Mouse (Mus musculus) hindbrain, embryonic 10.5 days (tissue): ENCODE data around the gene Rcl1. TPM values are rescaled to one million over a fixed set of nuclear protein-coding genes. Genes with fewer than 3 reads are reported as not detected.

Experiments used
- DNase-seq: peaks from one replicate; pipeline ENCODE4 v3.0.0-alpha.2; 2017; ENCODE audit warnings: low spot score
- H3K27ac ChIP-seq: fragments of 300-500 bp; sonication (generic); 2 replicates; pipeline ENCODE4 v1.5.1; 2016; ENCODE audit warnings: mild to moderate bottlenecking, moderate library complexity
- H3K27me3 ChIP-seq: fragments of 300-500 bp; sonication (generic); 2 replicates; pipeline ENCODE4 v1.6.1; 2016; ENCODE audit warnings: mild to moderate bottlenecking; ENCODE audit not compliant: poor library complexity, insufficient read depth, severe bottlenecking
- H3K36me3 ChIP-seq: fragments of 300-500 bp; sonication (generic); 2 replicates; pipeline ENCODE4 v1.6.1; 2016; ENCODE audit warnings: mild to moderate bottlenecking, moderate library complexity
- H3K4me1 ChIP-seq: fragments of 300-500 bp; sonication (generic); replicated peaks from 2 replicates; pipeline ENCODE4 v1.6.1; 2016; ENCODE audit warnings: mild to moderate bottlenecking
- H3K4me3 ChIP-seq: fragments of 300-500 bp; sonication (generic); 2 replicates; pipeline ENCODE4 v1.5.1; 2016; ENCODE audit warnings: mild to moderate bottlenecking, moderate library complexity
- H3K9me3 ChIP-seq: fragments of 300-500 bp; sonication (generic); 2 replicates; pipeline ENCODE4 v1.6.1; 2016; ENCODE audit warnings: mild to moderate bottlenecking, moderate library complexity
- WGBS: fragments of 180-500 bp; shearing (Covaris S2); methylation state at CpG from one replicate; pipeline ENCODE4 v1.1.7; 2016; 5-methylcytosine and 5-hydroxymethylcytosine counted together
- polyA plus RNA-seq: library from polyadenylated mRNA; unstranded; fragments of >200 nt; fragmentation: Nextera tagmentation; extraction: Ambion mirVana; gene quantifications from 2 replicates; pipeline ENCODE4 v1.2.1, GENCODE M21; 2016

The Rcl1 gene
- polyA plus RNA-seq, 1 experiment from 2014 or later: 57.5 TPM

DNA sequence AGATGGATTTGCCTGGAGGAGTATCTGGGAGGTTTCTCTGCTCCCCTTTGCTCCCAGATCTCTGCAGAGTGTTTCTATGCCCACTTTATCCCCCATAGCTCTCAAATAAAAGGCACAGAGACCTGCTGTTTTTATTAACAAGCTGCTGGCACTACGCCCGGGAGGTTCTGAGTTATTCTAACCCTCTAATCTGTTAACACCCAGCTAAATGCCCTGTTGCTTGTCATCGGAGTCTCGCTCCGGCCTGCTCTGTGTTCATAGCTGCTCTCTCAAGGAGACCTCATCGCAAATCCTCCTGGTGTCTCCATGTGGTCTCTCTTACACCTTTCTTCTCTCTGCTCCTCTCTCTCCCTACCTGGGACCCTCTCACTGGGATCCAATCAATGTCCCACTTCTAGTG lies 26.4 kb upstream of the Rcl1 start:
- no peak for DNase-seq
- 83% methylated on average over 6 of the region's 6 CpGs for WGBS

DNA sequence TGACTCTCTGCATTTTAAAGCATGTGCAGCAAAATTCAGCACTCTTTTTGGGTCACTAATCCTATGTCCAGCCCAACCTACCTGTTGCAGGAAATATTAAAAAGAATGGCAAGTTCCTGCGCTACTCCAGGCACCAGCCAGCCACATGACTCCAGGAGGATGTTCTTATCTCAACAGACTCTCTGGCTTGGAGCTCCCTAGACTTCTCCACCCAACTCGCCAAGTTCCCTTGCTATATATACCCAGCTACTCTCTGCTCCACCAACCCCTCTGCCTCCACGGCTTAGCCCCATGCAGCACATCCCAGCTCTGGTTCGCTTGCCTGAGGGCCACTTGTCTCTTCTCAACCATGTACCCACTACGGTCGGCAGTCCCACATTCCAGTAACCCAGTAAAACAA lies 12.5 kb upstream of the Rcl1 start:
- no peak for DNase-seq
- no peak overlapping the region for H3K4me3 ChIP-seq
- no peaks in the 10 kb centered on the region for H3K27me3 ChIP-seq
- no peaks in the 10 kb centered on the region for H3K4me1 ChIP-seq
- no peak overlapping the region for H3K27ac ChIP-seq
- no peaks in the 10 kb centered on the region for H3K9me3 ChIP-seq
- H3K36me3 ChIP-seq: no peaks in the 10 kb centered on the region
- WGBS: 84% methylated on average over 6 of the region's 6 CpGs

More for the DNA sequence above, 26.4 kb upstream of the Rcl1 start:
- H3K36me3 ChIP-seq: no peaks in the 10 kb centered on the region
- no peak overlapping the region for H3K27ac ChIP-seq
- no peaks in the 10 kb centered on the region for H3K27me3 ChIP-seq
- no peaks in the 10 kb centered on the region for H3K9me3 ChIP-seq
- no peak overlapping the region for H3K4me3 ChIP-seq
- H3K4me1 ChIP-seq: no peaks in the 10 kb centered on the region

DNA sequence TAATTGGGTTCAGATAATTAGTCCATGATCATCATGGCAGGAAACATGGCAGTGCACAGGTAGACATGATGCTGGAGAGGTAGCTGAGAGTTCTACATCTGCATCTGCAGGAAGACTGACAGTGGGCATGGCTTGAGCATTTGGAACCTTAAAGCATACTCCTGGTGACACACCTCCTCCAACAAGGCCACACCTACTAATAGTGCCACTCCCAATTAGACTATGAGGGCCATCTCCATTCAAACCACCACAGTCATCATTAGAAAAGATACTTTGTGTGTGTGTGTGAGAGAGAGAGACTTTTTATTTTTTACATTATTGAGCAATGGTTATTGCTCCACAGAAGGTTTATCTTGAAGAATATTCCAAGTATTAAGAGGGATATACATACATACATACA lies 9.0 kb upstream of the Rcl1 start:
- no peak for DNase-seq
- H3K4me1 ChIP-seq: no peaks in the 10 kb centered on the region
- H3K4me3 ChIP-seq: no peak overlapping the region
- no peak overlapping the region for H3K27ac ChIP-seq
- H3K27me3 ChIP-seq: no peaks in the 10 kb centered on the region
- no peaks in the 10 kb centered on the region for H3K9me3 ChIP-seq
- H3K36me3 ChIP-seq: no peaks in the 10 kb centered on the region

DNA sequence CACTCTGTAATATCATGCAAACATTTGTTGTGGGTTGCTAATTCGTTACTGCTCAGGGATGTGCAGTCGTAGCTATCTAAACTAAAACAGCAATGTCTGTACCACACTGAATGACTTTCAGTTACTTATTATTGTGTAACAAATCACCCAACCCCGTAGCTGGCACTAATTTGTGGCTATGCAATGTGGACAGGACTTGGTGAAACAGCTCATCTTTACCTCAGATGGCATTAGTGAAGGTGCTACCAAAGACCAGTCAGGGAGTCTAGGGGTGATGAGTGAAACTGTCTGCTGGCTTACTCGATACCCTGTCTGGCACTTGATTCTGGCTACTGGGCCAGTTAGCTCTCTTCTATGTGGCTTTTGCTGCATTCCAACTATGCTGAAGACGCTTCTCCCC lies 2.1 kb upstream of the Rcl1 start:
- Histone ChIP-seq H3K4me1 (peaks cover 19% of the 10 kb centered on the region), H3K36me3 (no peaks in the 10 kb centered on the region), H3K27ac (no peak overlapping the region), H3K4me3 (no peak overlapping the region), H3K27me3 (peaks cover 5% of the 10 kb centered on the region; the same call in 1 of the 2 replicates), H3K9me3 (no peaks in the 10 kb centered on the region)
- DNase-seq: no peak
- 78% methylated on average over 5 of the region's 5 CpGs for WGBS

DNA sequence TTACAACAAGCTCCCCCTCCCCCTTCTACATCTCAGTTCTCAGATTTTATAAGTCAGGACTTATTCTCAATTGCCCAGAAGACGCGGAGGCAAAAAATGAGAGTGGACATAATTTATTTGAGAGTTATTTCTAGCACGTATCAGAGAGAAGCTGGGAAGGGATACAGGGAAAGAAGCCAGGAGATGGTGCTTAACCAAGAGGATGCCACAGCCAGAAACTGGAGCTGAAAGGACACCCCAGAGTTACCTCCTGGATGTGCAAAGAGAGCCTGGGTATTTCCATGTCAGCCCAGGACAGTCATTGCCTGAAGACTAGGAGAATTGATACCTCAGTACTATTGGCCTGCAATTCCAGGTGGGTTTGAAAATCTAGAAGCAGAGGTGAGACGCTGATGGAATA lies 1.6 kb upstream of the Rcl1 start:
- Histone ChIP-seq H3K9me3 (no peaks in the 10 kb centered on the region), H3K4me3 (no peak overlapping the region), H3K27me3 (peaks cover 5% of the 10 kb centered on the region; the same call in 1 of the 2 replicates), H3K36me3 (0 out of 2 replicates have a peak, but pooled peaks cover 4% of the 10 kb centered on the region), H3K27ac (no peak overlapping the region), H3K4me1 (peaks cover 23% of the 10 kb centered on the region)
- DNase-seq: no peak
- 88% methylated on average over 4 of the region's 4 CpGs for WGBS

DNA sequence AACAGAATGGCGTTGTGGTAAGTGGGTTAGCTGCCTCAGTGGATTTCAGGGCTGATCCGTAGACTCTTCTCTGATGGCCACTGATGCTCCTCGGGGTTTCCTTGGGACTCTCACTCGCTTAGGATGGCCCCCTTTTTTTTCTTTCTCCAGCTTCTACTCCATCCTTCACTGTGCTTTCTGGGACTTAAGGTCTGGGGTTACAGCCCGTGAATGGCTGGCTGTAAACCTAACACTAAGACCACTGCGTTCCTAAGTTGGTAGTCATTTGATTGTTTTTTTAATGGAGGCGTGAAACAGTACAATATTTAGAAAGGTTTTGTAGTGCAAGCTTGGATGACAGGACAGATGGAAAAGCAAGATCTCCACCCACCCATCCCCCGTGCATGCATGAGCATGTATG lies 914 bp upstream of the Rcl1 start:
- 36% methylated on average over 8 of the region's 8 CpGs for WGBS
- DNase-seq: no peak
- H3K4me1 ChIP-seq: peaks cover 23% of the 10 kb centered on the region
- peak overlapping the region; percentile 86 for H3K27ac ChIP-seq
- peaks cover 5% of the 10 kb centered on the region; the same call in 1 of the 2 replicates for H3K27me3 ChIP-seq
- H3K36me3 ChIP-seq: 0 out of 2 replicates have a peak, but pooled peaks cover 7% of the 10 kb centered on the region
- H3K9me3 ChIP-seq: no peaks in the 10 kb centered on the region
- H3K4me3 ChIP-seq: peak overlapping the region; percentile 69

DNA sequence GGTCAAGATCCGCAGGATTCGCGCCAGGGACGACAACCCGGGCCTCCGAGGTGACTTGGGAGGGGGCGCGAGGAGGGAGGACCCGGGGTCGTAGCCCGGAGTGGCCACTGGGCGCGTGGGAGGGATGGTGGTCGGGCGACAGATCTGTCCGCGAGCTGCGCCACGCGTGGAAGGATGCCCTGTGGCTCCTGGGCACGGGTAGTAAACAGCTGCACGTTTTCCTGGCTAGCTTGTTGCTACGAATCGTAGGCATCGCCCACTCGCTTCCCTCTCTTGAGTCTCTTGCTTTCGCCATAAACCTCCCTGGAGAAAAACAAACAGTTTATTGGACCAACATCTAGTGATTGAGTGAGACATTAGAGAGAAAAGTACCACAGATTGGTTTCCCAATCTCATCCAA lies 416 bp downstream of the Rcl1 start:
- under 1% methylated on average over 27 of the region's 27 CpGs for whole genome bisulfite sequencing
- no peaks in the 10 kb centered on the region for H3K9me3 ChIP-seq
- peak overlapping the region; percentile 86 for H3K27ac ChIP-seq
- DNase-seq: no peak
- peaks cover 5% of the 10 kb centered on the region; the same call in 1 of the 2 replicates for H3K27me3 ChIP-seq
- peak overlapping the region; percentile 69 for H3K4me3 ChIP-seq
- peaks cover 23% of the 10 kb centered on the region for H3K4me1 ChIP-seq
- peaks cover 20% of the 10 kb centered on the region for H3K36me3 ChIP-seq

DNA sequence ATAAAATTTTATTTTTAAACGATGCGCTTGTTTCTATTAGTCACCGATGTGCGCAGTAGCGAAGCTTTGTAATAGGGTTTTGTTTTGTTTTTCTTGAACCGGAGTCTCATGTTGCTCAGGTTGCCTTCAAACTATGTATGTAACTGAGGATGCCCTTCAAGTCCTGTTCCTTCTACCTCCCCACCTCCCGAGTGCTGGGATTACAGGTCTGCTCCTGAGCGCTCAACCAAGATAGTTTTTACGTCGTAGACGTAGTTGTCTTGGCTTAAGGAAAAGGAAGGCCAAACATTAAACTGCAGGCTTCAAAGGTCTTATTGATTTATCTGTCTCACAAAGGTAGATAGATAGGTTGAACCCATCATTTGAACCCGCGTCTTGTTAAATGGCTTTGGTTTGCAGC lies 923 bp downstream of the Rcl1 start:
- Histone ChIP-seq H3K36me3 (peaks cover 25% of the 10 kb centered on the region), H3K4me3 (peak overlapping the region; percentile 69), H3K4me1 (peaks cover 23% of the 10 kb centered on the region), H3K9me3 (0 out of 2 replicates have a peak, but pooled peaks cover 3% of the 10 kb centered on the region), H3K27ac (peak overlapping the region; percentile 86), H3K27me3 (peaks cover 5% of the 10 kb centered on the region; the same call in 1 of the 2 replicates)
- DNase-seq: peak; percentile 16
- 19% methylated on average over 13 of the region's 13 CpGs for WGBS

DNA sequence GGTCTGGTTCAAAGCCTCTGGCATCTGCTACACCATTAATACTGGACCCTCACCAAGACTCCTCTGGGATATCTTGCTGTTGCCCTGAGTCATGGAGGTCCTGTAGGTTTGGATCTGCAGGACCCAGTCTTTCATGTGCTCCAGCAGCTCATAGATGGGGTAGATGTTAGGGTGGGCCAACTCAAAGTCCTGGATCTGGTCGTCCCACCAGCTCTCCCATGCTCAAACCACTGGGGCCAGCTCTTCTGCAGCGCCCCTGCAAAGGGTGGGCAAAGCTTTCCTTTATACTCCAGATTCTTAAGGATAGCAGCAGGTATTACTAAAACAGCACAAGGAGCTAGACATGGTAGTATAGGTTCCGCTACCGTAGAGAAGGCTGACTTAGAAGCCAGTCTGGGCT lies 4.6 kb downstream of the Rcl1 start:
- no peak for DNase-seq
- no peak overlapping the region for H3K27ac ChIP-seq
- H3K4me1 ChIP-seq: peaks cover 11% of the 10 kb centered on the region

DNA sequence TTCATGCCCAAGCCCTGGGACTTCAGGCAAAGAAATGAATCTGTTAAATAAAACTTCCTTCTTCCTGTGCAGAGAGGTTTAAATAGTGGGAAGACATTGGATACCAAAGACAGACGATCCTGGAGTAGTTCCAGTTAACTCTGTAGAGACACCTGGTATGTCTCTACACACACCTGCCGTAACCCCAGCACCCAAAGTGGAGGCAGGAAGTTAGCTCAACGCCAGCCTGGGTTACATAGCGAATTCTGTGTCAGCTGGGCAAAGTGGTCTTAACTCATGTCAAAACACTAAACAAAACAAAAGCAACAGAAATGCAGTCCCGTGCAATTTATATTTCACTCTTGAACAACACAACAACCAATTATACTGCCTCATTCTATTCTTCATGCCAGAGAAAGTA lies 5.1 kb downstream of the Rcl1 start:
- H3K4me3 ChIP-seq: no peak overlapping the region
- H3K27ac ChIP-seq: no peak overlapping the region
- H3K9me3 ChIP-seq: 0 out of 2 replicates have a peak, but pooled peaks cover 3% of the 10 kb centered on the region
- no peaks in the 10 kb centered on the region for H3K27me3 ChIP-seq
- no peak for DNase-seq
- WGBS: 93% methylated on average over 5 of the region's 5 CpGs
- peaks cover 32% of the 10 kb centered on the region for H3K36me3 ChIP-seq
- peaks cover 10% of the 10 kb centered on the region for H3K4me1 ChIP-seq

More for the DNA sequence above, 4.6 kb downstream of the Rcl1 start:
- 0 out of 2 replicates have a peak, but pooled peaks cover 3% of the 10 kb centered on the region for H3K9me3 ChIP-seq
- no peaks in the 10 kb centered on the region for H3K27me3 ChIP-seq
- peaks cover 32% of the 10 kb centered on the region for H3K36me3 ChIP-seq
- WGBS: 93% methylated on average over 4 of the region's 4 CpGs
- H3K4me3 ChIP-seq: no peak overlapping the region

DNA sequence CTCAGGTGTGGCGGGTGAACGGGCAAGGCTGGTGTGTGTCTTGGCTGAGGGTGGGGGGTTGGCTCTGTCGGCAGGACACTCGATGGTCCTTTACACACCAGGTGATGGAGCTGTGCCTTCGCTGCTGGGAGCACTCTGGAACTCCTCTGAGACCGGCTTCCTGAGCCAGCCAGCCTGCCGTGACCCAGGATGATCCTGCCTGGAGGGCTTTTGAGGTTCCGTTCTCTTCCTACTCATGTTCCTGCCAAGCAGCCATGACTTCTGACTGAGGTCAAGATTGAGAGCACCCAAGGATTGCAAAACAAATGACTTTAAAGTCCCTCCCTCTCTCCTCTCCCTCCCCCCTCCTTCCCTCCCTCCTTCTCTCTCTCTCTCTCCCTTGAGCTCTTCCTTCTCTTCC lies 11.5 kb downstream of the Rcl1 start:
- no peak overlapping the region for H3K27ac ChIP-seq
- H3K36me3 ChIP-seq: peaks cover 32% of the 10 kb centered on the region
- no peak overlapping the region for H3K4me3 ChIP-seq
- DNase-seq: no peak
- WGBS: 87% methylated on average over 8 of the region's 8 CpGs
- no peaks in the 10 kb centered on the region for H3K27me3 ChIP-seq
- H3K9me3 ChIP-seq: no peaks in the 10 kb centered on the region
- H3K4me1 ChIP-seq: 0 out of 2 replicates have a peak, but pooled peaks cover 5% of the 10 kb centered on the region

DNA sequence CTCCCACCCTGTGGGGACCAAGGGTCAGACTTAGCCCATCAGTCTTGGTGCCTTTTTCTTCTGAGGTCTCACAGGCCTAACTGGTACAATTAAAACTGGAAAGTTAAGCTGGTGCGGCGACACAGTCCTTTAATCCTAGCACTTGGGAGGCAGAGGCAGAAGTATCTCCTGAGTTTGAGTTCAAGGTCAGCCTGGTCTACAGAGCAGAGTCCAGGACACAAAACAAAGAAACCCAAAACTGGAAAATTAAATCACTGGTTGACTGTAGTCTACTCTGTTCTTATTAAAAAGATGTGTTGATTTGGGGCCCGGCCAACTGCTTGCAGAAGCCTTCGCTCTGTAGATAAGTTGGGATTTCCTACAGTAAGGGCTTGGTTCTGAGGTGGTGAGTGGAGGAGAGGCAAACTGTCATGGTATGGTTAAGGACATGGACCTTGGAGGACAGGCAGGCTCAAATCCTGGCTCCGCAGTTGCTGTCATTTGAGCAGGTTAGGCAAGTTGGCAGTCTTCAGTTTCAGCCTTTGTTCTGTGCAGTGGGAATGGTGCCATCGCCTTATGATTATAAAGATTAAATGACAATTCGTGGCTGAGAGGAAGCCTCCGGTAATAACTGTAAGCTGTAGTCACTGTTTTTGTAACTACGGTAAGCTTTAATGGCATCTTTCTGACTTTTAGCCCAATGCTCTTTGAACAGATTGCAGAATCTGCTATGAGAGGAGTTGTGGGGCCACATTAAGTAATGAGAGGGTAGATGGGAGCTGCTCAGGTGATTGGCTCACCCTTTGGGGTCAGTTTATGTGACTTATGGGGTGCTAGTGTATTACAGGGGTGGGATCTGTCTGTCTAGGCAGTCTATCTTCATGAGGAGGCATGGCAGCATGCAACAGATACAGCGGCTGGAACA lies 12.8 kb downstream of the Rcl1 start:
- H3K27me3 ChIP-seq: no peaks in the 10 kb centered on the region
- no peaks in the 10 kb centered on the region for H3K9me3 ChIP-seq
- H3K4me1 ChIP-seq: 0 out of 2 replicates have a peak, but pooled peaks cover 5% of the 10 kb centered on the region
- no peak for DNase-seq
- no peak overlapping the region for H3K27ac ChIP-seq
- 98% methylated on average over 10 of the region's 10 CpGs for WGBS
- H3K4me3 ChIP-seq: no peak overlapping the region
- peaks cover 42% of the 10 kb centered on the region for H3K36me3 ChIP-seq

DNA sequence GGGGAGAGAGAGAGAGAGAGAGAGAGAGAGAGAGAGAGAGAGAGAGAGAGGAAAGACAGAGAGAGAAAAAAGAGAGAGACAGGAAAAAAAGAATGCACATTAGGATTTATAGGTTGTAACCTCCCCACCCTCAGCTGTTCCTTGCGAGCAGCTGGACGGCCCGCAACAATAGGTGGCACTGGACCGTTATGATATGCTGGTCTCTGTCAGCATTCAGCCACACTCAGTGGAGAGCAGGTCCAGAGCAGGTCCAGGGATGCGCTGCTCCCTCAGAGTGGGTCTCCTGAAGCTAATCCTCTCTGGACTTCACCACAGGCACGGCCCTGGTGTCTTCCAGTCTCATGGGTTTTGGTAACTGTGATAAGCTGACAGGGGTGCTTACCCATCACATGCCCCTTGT lies 15.6 kb downstream of the Rcl1 start:
- Histone ChIP-seq H3K36me3 (peaks cover 69% of the 10 kb centered on the region), H3K27me3 (no peaks in the 10 kb centered on the region), H3K4me1 (0 out of 2 replicates have a peak, but pooled peaks cover 5% of the 10 kb centered on the region), H3K27ac (no peak overlapping the region), H3K4me3 (no peak overlapping the region), H3K9me3 (no peaks in the 10 kb centered on the region)
- WGBS: 90% methylated on average over 6 of the region's 6 CpGs
- no peak for DNase-seq
